Mouse (Mus musculus): ENCODE data around the gene Gm7298.
"Not testable (repeated sequence)": the region's sequence is repeated elsewhere in the genome, so short reads cannot be mapped to it uniquely, and the experiment has no call there.

The Gm7298 gene

DNA sequence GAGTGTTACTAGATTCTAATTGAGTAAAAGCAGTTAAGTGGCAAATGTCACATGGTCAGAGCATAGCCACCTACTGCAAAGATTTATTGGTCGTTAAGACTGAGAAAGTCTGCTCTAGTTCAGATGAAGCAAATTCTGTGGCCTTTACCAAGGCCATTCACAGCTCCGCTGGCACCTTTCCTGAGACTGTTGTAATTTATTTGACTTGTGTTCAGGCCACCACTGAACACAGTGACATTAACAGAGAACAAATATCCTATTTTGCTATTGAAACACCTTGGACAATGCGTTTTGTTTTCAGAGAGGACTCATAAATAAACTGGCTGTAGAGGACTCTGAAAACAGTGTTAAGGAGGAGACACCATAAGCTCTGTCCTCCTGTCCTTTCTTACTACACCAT, at the start of gene Gm7298:
Gene Gm7298, plus strand, starts transcription at position 301 of the 400 bp plus-strand sequence.
- no peak for DNase-seq (ENCODE audit: low spot score in 2 of 2)

DNA sequence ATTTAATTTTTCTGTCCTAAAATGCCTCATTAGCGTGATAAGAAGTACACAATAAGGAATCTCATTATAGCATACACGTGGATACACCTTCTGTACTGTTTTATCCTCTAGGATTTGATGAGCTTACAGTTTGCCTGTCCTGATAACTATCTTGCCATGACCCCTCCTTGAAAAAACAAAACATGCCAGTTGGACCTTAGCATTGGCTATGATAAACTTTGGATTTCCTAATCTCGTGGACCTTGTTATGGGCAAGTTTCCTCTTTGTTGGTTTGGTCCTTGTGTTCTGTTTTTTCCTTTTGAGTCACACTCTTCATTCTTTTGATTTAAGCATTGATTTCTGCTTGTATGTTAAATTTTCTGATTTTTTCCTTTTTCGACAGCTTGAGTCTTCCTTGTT, 95.3 kb downstream of the Gm7298 start:
- no peak for DNase-seq (ENCODE audit: low spot score in 2 of 2)

GRCm38 (mm10) chr6:121836361-121836760, 103.6 kb downstream of the Gm7298 start:
- DNase-seq (ENCODE audit: low spot score in 2 of 2): no peak

DNA sequence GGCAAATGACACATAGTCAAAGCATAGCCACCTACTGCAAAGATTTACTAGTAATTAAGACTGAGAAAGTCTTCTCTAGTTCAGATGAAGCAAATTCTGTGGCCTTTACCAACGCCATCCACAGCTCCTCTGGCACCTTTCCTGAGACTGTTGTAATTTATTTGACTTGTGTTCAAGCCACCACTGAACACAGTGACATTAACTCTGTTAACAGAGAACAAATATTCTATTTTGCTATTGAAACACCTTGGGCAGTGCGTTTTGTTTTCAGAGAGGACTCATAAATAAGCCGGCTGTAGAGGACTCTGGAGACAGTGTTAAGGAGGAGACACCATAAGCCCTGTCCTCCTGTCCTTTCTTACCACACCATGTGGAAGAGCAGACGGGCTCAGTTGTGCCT, 105.5 kb downstream of the Gm7298 start, which contains the start of gene Mug1:
Gene Mug1, plus strand, starts transcription at position 271 of the 400 bp plus-strand sequence.
- not testable (repeated sequence) for DNase-seq (ENCODE audit: low spot score in 2 of 2)

Data from right cerebral cortex, postnatal 10 days (tissue).